Mouse (Mus musculus): ENCODE measurements around the gene Rdh8.
A peak's percentile ranks its signal among the peaks of the same experiment; 100 is the strongest.

Gene Rdh8

DNA sequence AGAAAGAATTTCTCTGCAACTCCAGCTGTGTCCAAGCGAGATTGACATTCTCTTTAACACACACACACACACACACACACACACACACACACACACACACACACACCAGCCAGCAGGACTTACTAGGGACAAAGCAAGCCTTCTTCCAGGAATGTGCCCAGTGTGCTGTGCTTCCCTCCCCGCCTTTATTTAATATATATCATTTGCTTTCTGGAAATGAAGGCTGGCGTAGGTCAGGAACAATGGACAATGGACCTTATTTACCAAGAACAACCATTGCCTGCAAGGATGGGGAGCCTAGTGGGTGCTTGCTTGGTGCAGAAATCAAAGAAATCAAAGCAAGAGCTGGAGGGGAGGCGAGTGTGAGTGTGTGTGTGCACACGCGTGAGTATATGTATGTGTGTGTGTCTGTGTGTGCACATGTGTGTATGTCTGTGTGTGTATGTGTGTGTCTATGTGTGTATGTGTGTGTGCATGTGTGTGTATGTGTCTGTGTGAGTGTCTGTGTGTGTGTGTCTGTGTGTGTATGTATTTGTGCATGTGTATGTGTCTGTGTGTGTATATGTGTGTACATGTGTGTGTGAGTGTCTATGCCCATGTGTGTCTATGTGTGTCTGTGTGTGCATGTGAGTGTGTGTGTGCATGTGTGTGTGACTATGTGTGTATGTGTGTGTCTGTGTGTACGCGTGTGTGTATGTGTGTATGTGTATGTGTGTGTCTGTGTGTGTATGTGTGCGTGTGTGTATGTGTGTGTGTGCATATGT is 19.1 kb downstream of the Rdh8 start:
- DNase-seq (ENCODE audit: low spot score in 2 of 2) = no peak

DNA sequence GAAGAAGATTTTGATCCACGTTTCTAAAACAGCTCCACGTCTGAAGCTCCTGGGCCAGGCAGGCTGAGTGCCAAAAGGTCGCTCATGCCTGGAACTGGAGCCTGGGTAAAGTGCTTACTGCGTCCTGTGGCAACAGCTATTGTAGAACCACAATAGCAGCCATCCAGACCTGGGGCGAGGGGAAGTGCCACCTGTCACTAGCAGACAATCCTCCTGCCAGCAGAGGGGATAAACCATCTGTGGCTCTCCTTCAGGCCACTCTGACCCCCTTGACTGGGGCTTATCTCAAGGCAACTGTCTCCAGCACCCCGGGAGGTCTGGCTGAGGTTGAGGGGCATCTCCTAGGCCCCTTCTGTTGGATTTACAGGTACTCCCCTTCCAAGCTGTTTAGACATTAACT is 20.6 kb downstream of the Rdh8 start:
- DNase-seq (ENCODE audit: low spot score in 2 of 2) = no peak

DNA sequence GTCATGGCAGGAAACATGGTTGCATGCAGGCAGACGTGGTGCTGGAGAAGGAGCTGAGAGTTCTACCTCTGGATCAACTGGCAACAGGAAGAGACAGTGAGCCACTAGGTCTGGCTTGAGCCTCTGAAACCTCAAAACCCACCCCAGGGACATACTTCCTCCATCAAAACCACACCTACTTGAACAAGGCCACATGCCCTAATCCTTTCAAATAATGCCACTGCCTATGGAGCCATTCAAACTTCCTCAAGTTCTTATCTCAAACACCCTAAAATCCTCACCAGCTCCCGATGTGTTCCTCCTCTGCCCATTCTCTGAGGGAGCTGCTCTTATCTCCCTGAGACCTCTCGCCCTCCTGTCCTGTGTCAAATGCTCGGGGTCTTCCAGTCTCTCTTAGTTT is 23.9 kb downstream of the Rdh8 start:
- DNase-seq (ENCODE audit: low spot score in 2 of 2) = no peak

DNA sequence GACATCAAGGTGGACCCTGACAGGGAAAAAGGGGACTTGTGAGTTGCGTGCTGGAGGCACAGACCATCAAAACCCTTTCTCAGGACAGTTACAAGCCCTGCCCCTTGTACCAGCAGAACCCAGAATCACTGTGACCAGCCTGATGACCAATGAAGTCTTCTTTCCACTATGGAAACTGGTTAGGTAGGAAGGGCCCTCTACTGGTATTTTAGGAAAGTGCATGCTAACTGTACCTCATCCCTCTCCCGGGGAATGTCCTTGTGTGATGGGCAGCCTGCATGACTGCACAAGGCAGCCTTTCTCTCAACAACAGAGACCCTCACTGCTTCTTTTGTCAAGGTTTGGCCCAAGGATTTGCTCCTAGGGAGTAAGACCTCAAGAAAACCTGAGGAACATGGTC is 24.4 kb downstream of the Rdh8 start:
- no peak for DNase-seq (ENCODE audit: low spot score in 2 of 2)

DNA sequence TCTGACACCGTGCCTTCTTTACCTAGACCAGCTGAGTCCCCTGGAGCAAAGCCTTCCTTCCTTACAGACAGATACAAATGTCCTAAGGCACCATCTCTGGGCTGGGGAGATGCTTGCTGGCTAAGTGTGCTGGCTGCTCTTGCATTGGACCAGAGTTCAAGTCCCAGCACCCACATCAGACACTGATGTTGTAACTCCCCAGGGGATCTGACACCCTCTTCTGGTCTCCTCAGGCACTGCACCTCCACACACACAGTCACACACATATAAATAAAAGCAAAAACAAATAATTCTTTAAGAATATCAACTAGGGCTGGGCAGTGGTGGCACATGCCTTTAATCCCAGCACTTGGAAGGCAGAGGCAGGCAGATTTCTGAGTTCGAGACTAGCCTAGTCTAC is 31.9 kb downstream of the Rdh8 start:
- no peak for DNase-seq (ENCODE audit: low spot score in 2 of 2)

DNA sequence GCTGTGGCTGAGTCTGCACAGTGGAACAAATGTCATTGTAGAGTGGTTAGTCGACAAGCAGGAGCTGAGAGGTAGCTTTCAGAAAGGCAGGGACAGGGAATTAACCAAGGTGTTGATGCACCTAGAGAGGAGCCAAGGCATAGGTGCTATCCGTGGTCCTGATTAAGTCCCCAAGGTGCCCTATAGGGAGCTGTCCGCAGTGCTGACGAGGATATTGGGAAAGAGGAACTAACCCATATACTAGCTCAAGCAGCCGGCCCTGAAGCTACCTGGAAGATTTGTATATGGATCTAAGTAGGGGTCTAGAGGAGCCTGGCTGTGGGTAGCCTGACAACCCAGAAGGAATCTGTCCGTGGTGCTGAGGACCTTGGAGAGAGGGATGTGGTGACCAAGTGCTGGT is 38.8 kb downstream of the Rdh8 start:
- DNase-seq (ENCODE audit: low spot score in 2 of 2) = peak in 1 of 2 experiments; percentile 61

DNA sequence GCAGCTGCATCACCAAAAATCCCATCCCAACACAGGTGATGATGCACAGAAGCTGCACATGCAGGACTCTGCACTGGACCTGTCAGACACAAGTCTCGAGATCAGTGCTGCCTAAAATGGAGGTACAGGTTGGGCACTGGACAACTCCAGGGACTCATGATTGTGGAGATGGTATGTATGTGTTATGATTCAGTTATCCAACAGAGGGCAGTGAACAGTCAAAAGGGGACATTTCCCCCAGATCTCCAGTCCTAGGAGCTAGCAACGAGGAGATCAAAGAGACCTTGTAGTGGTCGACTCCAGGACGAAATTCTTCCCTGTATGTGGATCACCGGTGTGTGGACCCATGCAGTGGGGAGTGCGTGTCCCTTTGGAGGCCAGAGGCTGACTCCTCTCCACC is 41.6 kb downstream of the Rdh8 start:
- DNase-seq (ENCODE audit: low spot score in 2 of 2) = no peak

DNA sequence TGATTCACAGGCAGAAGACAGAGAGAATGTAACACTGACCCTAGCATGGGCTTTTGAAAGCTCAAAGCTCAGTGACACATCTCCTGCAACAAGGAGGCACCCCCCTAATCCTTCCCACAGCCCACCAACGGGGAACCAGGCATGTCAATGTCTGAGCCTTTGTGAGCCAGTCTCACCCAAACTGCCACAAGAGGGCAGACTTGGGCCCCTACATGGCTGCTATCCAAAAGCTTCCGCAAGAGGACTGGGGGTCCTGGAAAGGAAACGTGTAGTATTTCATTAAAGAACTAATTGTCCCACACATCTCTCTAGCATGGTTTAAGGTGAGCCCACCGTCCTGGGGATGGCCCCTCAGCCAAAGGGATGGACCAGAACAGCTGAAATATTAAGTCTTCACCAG is 43.5 kb downstream of the Rdh8 start:
- DNase-seq (ENCODE audit: low spot score in 2 of 2) = no peak

DNA sequence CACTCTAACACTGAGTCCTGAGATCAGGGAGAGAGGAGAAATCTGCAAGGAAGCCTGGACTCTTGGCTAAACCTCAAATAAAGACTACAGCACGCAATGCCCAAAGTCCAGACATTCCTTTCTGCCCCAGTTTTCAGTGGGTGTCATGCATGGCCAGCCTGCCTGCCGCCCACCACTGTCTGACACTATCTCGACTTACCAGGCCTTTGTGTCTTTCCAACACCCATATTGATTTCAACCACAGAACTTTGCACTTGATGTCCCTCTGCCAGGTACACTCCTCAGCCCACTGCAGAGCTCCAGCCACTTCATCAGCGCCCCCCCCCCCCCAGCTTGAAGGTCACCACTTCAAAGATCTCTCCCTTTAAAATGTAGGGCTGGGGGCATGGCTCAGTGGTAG is 43.9 kb downstream of the Rdh8 start:
- no peak for DNase-seq (ENCODE audit: low spot score in 2 of 2)

DNA sequence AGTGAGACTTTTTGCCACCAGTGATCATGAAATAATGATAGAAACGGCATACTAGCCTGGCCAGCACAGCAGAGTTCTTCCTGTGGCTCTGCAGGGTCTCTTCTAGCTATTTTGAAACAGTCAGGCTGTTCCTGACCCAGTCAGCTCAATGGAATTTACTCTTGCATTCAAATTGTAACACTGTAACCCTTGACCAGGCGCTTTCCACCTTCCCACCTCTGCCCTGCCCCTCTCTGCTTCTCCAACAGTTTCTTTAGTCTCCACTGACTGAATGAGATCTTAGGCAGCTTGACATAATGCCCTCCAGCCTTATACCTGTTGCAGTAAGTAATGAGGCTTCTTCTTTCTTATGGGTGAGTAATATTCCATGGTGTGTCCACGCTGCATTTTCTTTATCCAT is 48.6 kb downstream of the Rdh8 start:
- no peak for DNase-seq (ENCODE audit: low spot score in 2 of 2)

DNA sequence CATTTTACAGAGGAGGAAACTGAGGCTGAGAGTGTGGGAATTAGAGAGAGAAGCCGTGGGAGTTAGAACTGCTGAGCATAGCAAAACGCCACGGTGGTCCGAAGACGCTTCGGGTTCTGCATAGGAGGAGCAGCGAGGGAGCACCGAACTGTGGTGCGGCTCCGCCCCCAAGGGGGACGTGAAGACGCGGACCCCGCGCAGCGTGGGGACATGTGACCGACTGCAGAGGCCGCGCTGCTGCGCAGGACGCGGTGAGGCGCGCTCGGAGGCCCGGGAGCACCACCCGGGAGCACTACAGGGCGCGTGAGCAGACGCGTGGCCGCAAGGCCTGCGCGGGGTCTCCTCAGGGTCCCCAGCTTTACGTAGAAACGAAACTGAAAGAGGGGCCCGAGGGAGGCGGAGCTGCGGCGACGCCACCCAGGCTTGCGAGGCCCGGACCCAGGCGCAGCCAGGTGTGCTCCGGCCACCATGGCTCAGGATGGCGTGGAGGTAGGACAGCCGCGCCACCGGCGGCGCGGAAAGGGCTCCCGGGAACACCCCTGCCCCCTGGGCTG is 50.2 kb downstream of the Rdh8 start, which contains the start of gene A230050P20Rik:
Gene A230050P20Rik (plus strand): TSS at position 195 of the 554 bp plus-strand sequence.
- DNase-seq (ENCODE audit: low spot score in 2 of 2) = peak; percentile 24 to 50

DNA sequence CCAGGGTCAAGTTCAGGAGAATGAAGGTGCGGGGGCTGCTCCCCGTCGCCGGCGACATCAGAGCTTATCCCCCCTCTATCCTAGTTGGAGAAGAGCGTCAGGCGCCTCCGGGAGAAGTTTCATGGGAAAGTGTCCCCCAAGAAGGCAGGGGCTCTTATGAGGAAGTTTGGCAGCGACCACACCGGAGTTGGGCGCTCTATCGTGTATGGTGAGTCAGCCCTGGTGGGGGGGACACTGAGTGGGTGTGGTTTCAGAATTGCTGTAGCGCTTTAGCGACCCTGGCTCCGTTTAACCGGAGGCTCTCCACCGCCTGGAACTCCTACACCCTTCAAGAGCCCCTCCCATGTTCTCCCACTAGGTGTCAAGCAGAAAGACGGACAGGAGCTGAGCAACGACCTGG is 50.9 kb downstream of the Rdh8 start:
- DNase-seq (ENCODE audit: low spot score in 2 of 2) = no peak

DNA sequence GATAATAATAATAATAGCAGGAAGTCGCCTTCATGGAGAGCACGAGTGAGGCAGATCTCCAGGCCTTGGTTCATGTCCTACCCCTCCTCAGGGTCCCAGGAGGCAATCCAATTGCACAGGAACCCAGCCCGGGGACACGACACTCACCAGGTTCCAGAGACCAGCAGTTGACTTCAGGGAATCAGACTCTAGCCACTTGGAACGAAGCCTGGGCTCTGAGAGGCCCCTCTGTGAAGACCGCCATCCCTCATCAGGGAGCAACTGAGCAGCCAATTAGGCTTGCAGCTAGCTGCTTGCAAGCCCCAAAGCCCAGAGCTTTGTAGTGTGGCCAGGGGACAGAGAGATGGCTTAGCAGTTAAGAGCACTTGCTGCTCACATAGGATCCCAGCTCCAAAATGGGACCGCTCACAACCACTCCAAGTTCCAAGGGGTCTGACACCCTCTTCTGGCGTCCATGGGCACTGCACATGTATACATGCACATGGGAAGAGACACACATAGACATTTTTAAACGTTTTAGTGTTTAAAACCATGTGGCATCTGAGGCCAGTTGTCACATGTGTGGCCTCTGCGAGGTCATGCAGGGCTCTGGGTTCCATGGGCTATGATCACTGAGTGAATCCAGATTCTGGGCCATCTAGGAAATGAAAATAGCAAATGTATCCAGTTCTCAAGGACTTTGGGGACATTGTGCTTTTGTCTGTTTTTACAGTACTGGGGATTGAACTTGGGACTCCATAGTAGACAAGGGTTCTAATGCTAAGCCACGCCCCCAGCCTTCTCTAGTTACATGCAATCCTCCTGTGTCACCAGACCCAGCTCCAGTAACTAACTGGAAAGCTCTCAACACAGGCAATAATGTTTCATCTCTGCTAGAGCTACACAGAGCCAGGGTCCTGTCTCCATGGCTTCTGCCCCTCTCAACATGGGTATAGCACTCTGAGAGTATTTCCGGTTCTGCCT is 52.2 kb downstream of the Rdh8 start:
- no peak for DNase-seq (ENCODE audit: low spot score in 2 of 2)

DNA sequence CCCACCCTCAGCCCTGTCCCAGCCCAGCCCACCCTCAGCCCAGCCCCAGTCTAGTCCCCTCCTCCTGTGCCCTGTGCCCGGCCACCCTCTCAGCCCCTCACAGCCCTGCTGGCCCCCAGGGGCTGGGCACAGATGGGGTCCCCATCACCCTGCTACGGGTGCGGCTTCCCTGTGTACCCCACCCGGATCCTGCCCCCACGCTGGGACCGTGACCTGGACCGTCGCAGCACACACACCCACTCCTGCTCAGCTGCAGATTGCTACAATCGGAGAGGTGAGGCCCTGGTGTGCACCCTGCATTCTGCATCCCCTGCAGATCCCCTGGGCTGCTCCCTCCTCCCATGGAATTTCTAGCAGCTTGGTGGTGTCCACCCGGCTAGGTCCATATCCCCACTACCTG is 54.7 kb downstream of the Rdh8 start:
- DNase-seq (ENCODE audit: low spot score in 2 of 2) = no peak

DNA sequence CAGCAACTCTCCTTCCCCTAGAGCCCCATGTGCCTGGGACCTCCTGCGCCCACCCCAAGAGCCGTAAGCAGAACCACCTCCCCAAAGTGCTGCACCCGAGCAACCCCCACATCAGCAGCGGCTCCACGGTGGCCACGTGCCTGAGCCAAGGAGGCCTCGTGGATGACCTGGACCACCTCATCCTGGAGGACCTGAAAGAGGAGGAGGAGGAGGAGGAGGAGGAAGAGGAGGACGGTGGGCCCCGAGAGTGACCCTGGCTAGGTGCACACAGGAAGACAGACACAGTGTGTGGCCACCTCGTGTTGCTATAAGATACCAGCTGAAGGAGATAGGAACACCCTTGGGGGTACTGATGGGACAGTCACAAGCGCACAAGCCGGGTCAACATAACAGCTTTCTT is 55.2 kb downstream of the Rdh8 start:
- no peak for DNase-seq (ENCODE audit: low spot score in 2 of 2)

DNA sequence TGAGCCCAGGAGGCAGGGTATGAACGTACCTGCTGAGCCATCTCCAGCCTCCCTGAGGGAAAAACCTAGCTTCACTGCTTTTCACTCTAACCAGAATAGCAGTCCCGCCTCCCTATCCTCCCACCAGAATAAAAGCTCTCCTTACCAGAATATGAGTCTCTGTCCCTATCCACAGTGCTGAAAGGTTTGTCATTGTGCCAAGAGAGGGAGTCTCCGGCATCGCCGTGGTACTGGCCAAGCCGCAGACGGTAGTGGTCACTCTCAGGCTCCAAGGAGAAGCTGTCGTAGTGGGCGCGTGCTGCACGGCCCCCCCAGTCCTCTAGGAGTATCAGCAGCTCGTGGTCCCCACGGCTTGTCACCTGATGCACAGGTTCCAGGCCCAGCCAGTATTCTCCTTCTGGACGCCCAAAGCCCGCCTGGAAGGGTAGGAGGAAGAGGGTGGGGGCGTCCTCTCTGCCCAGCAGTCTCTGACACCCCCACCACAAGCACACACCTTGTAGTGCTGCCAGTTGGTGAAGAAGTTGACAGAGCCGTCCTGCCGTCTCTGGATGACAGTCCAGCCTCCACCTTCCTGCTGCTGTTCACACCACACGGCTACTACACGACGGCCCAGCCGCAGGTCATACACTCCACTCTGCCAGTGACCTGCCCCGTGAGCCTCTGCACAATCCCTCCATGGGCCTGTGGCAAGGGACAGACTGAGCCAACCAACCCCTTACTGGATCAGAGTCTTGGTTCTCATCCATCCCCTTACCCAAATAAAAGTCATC is 56.9 kb downstream of the Rdh8 start:
- DNase-seq (ENCODE audit: low spot score in 2 of 2) = no peak
